Mouse (Mus musculus) heart, adult 2 months (tissue): ENCODE measurements at regions not wholly inside any gene's neighbourhood (a gene's known extent, or its start where the extent isn't known, plus 50 kb on each side); places are given as distances from the start of the nearest gene placed in this dataset.

ENCODE experiments used
- DNase-seq, 2 experiments: peaks; one replicate each; pipeline ENCODE4 v3.0.0; 2021
- H3K27ac ChIP-seq: fragments of 200-600 bp; 2 replicates; pipeline ENCODE4 v1.8.1; 2022
- H3K27me3 ChIP-seq: fragments of 200-500 bp; 2 replicates; pipeline ENCODE4 v1.6.1; 2012; ENCODE audit warnings: mild to moderate bottlenecking, low read length, inconsistent platforms, mixed read lengths; ENCODE audit not compliant: control insufficient read depth, insufficient read depth
- H3K36me3 ChIP-seq: fragments of 200-500 bp; 2 replicates; pipeline ENCODE4 v1.6.1; 2012; ENCODE audit warnings: low read length, inconsistent platforms; ENCODE audit not compliant: control insufficient read depth, insufficient read depth
- H3K4me1 ChIP-seq: fragments of 200-500 bp; 2 replicates; pipeline ENCODE4 v1.6.1; 2011; ENCODE audit warnings: low read length; ENCODE audit not compliant: control insufficient read depth, insufficient read depth
- H3K4me3 ChIP-seq: fragments of 200-600 bp; 2 replicates; pipeline ENCODE4 v1.8.1; 2022
- H3K79me2 ChIP-seq: fragments of 200-500 bp; replicated peaks from 2 replicates; pipeline ENCODE4 v1.6.1; 2012; ENCODE audit warnings: mild to moderate bottlenecking, inconsistent platforms, low read length, moderate library complexity, mixed read lengths; ENCODE audit not compliant: control insufficient read depth, insufficient read depth
- H3K9ac ChIP-seq: fragments of 200-500 bp; 2 replicates; pipeline ENCODE4 v1.6.1; 2012; ENCODE audit warnings: low read depth, mild to moderate bottlenecking, control low read depth, inconsistent platforms, low read length, mixed read lengths
- CTCF ChIP-seq: fragments of 200-600 bp; IDR thresholded peaks from 2 replicates; pipeline ENCODE4 v1.8.1; 2022; ENCODE audit warnings: antibody characterized with exemption, mild to moderate bottlenecking, moderate library complexity
- EP300 ChIP-seq: fragments of 200-500 bp; IDR thresholded peaks from 2 replicates; pipeline ENCODE4 v1.6.1; 2011; ENCODE audit warnings: low read depth, low read length, control low read depth; ENCODE audit not compliant: insufficient read depth
- POLR2A ChIP-seq: fragments of 200-500 bp; IDR thresholded peaks from 2 replicates; pipeline ENCODE4 v1.6.1; 2011; ENCODE audit warnings: mild to moderate bottlenecking, low read depth, low read length, control low read depth; ENCODE audit not compliant: insufficient read depth
- WGBS: fragments of 180-500 bp; shearing (Covaris S2); methylation state at CpG from one replicate; pipeline ENCODE4 v1.1.7; 2018; 5-methylcytosine and 5-hydroxymethylcytosine counted together
- intact Hi-C: fragments of 180-260 bp; cut with DNase I; formaldehyde crosslinking; loops from one replicate; pipeline ENCODE4 v1.15.1; 2025

DNA sequence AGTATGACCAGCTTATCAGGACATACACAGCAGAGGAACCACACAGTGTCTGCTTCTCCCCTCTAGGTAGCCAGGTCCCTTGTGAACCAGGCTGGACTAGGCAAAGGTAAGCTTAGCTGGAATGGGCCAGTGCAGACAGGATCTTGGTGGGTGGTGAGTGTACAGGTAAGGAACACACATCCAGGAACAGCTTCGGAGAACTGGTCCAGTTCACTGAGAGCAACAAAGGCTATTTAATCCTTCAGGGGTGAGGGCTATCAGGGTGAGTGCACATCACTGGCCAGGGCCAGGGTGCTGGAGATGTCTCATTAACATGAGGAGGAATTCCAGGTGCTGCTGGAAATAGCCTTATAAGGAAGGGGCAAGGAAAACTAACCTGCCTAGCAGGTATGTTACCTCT, 429.4 kb downstream of the Ptpru start:
- 89% methylated on average over 1 of the region's 1 CpGs for WGBS
- intact Hi-C loops, result no loop called here
- no peaks in the 10 kb centered on the region for H3K36me3 ChIP-seq
- no peaks in the 10 kb centered on the region for H3K27me3 ChIP-seq
- DNase-seq, result no peak
- H3K27ac ChIP-seq, result no peak overlapping the region
- no peak for TF ChIP-seq POLR2A
- no peaks in the 10 kb centered on the region for H3K79me2 ChIP-seq
- H3K4me3 ChIP-seq, result no peak overlapping the region
- no peaks in the 10 kb centered on the region for H3K4me1 ChIP-seq
- no peak overlapping the region for H3K9ac ChIP-seq

DNA sequence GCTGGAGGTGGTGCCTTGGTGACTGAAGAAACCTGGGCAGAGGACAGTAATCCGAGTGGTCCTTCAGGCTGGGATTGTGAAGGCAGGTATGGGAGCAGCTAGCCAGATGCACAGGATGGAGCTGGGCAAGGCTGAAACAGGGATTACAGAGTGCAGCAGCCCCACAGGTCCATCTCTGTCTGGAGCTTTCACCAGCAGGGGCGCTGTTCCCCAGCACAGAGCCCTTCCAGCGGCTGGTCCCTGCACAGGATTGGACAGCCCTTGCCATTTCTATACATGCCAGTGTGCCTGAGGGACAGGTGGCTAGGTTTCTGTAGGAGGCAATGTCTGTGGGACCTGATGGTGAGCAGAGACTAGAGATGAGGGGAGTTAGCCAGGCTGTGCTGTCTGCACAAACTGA, 428.3 kb downstream of the Ptpru start:
- DNase-seq, result peak in 1 of 2 experiments; percentile 35
- Histone ChIP-seq H3K9ac (no peak overlapping the region), H3K79me2 (no peaks in the 10 kb centered on the region), H3K27me3 (no peaks in the 10 kb centered on the region), H3K36me3 (no peaks in the 10 kb centered on the region), H3K27ac (no peak overlapping the region), H3K4me3 (no peak overlapping the region), H3K4me1 (no peaks in the 10 kb centered on the region)
- no peak for TF ChIP-seq POLR2A
- peak; percentile 72 for TF ChIP-seq CTCF
- intact Hi-C loops, result no loop called here
- WGBS, result 34% methylated on average over 3 of the region's 3 CpGs

DNA sequence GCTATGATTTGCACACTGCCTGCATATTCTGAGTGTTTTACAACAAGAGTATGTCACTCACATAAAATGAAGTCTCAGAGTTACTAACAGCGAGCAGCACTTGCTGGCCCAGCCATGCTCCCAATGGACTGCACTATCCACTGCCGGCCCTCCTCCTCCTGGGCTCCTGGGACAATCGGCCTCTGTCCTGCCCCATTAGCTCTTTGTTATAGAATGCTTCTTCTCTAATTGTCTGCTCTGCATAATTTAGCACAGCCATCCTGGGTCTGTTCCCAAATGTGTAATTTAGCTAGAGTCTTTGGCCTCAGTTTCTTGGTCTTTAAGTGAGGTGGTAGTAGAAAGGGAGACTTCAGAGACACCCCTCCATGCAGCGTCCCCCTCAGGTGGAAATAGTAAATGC, 426.2 kb downstream of the Ptpru start:
- no peak for TF ChIP-seq EP300
- TF ChIP-seq POLR2A, result no peak
- H3K9ac ChIP-seq, result no peak overlapping the region
- no peaks in the 10 kb centered on the region for H3K79me2 ChIP-seq
- DNase-seq, result no peak
- H3K27ac ChIP-seq, result no peak overlapping the region
- no peak overlapping the region for H3K4me3 ChIP-seq
- intact Hi-C loops, result no loop called here
- no peaks in the 10 kb centered on the region for H3K36me3 ChIP-seq
- WGBS, result 53% methylated on average over 4 of the region's 4 CpGs
- H3K27me3 ChIP-seq, result no peaks in the 10 kb centered on the region
- no peaks in the 10 kb centered on the region for H3K4me1 ChIP-seq

DNA sequence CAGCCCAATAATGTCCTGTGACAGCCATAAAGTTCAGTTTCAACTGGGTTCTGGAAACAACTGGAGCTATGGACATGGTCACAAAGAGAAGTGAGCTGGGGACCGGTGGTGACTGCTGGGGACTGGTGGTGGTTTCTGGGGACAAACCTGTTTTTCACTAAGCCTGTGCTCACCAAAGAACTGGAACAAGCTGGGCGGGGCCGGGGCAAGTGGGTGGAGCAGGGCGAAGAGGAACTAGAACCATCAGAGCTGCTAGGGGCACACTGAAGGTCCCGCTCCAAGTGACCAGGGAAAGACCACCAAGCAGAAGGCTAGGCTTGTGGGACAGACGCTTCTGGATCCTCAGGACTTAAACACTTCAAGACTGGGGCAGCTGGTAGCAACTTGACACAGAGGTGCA, 424.7 kb downstream of the Ptpru start:
- Histone ChIP-seq H3K9ac (no peak overlapping the region), H3K4me1 (no peaks in the 10 kb centered on the region), H3K4me3 (no peak overlapping the region), H3K36me3 (no peaks in the 10 kb centered on the region), H3K27ac (no peak overlapping the region), H3K27me3 (no peaks in the 10 kb centered on the region), H3K79me2 (no peaks in the 10 kb centered on the region)
- intact Hi-C loops, result no loop called here
- no peak for DNase-seq
- TF ChIP-seq CTCF (no peak), EP300 (no peak), POLR2A (no peak)
- WGBS, result 72% methylated on average over 6 of the region's 6 CpGs

DNA sequence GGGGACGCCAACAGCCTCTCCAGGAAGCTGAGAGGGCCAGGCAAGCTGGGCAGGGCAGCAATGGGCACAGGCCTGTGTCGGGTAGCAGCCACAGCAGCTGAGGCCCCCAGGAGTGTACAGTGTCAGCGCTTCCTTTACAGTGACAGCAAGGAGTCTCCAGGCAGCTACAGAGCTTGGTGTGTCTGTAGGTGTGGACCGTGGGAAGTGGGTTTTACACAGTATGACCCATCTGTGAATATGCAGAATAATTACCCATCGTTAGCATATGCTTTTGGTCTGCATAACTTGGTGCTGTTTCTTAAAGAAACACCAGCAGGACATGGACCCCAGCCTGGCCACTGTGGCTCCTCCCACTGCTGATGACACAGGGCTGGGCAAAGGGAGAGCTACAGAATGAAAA, 422.6 kb downstream of the Ptpru start:
- H3K9ac ChIP-seq, result no peak overlapping the region
- H3K79me2 ChIP-seq, result no peaks in the 10 kb centered on the region
- intact Hi-C loops, result no loop called here
- no peak overlapping the region for H3K4me3 ChIP-seq
- H3K27me3 ChIP-seq, result no peaks in the 10 kb centered on the region
- no peak for TF ChIP-seq CTCF
- no peak for TF ChIP-seq EP300
- no peak for TF ChIP-seq POLR2A
- no peak for DNase-seq
- no peaks in the 10 kb centered on the region for H3K36me3 ChIP-seq
- no peaks in the 10 kb centered on the region for H3K4me1 ChIP-seq
- H3K27ac ChIP-seq, result no peak overlapping the region
- WGBS, result 62% methylated on average over 5 of the region's 5 CpGs

DNA sequence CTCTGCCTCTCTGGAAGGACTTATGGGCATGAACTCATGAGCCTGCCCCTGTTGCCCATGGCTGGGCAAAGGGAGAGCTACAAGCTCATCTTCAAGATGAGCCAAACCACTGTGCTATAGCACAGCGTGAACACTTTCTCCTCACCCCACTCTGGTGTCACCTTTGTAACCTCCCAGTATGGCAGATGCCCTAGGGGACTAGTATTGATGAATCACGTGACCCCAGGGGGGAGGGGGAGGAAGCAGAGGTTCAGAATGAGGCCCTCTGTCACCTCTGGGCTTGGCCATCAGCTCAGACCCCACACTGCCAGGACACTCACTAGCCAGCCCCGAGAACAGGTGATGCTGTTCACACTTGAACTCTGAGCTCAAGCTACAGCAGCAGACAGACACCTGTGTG, 421.9 kb downstream of the Ptpru start:
- Histone ChIP-seq H3K4me1 (no peaks in the 10 kb centered on the region), H3K27ac (no peak overlapping the region), H3K4me3 (no peak overlapping the region), H3K79me2 (no peaks in the 10 kb centered on the region), H3K36me3 (no peaks in the 10 kb centered on the region), H3K27me3 (no peaks in the 10 kb centered on the region), H3K9ac (no peak overlapping the region)
- intact Hi-C loops, result no loop called here
- DNase-seq, result no peak
- 46% methylated on average over 3 of the region's 3 CpGs for WGBS
- TF ChIP-seq CTCF, result no peak
- no peak for TF ChIP-seq EP300
- no peak for TF ChIP-seq POLR2A
